Mouse (Mus musculus) monocyte, adult 5-6 weeks (primary cell): ENCODE data around the gene Kif16b. TPM values are rescaled to one million over a fixed set of nuclear protein-coding genes. Genes with fewer than 3 reads are reported as not detected.

Source experiments
- total RNA-seq: library from RNA; stranded (forward); fragments of 200-1000, 200-491, 200-594 nt; gene quantifications from 3 replicates; pipeline ENCODE4 v1.2.3, GENCODE M21; 2017

Gene Kif16b
- total RNA-seq, 1 experiment from 2014 or later = 18.8 TPM

Other genes starting within 250 kb of the Kif16b start
- 89.7 to 206 TPM (median 97.5 TPM) in 3 replicates for gene Snrpb2, start 161.5 kb upstream of the Kif16b start, total RNA-seq
- gene Otor, start 176.9 kb upstream of the Kif16b start, total RNA-seq = not detected in 3 replicates